In genomic region chr6:86192978-86193377, GRCm38 (mm10) we compare ENCODE assay signal across 27 mouse cellular contexts. TPM values are rescaled to one million over a fixed set of nuclear protein-coding genes. Genes with fewer than 3 reads are reported as not detected.
DNase-seq lines count a peak whose midpoint lies in the region; TF ChIP-seq lines count a peak whose summit lies in the region.
"Had no signal": no experiment of that assay in that cellular context is flagged by ENCODE, and none has a peak within 500 bp of the region (broad histone marks: within the 10 kb centered on the region; RNA-seq: fewer than 3 reads in every experiment).

No protein-coding gene starts in this region.

- peak; percentile 11 for DNase-seq in gastrocnemius, postnatal 25 days
- no peak for DNase-seq in gastrocnemius, adult 18-20 months (ENCODE audit: low spot score)
- peak; percentile 33 to 57 for DNase-seq in left cerebral cortex, postnatal 14 days (ENCODE audit: low spot score in 2 of 2)
- no peak for DNase-seq in left cerebral cortex, adult 9 months (ENCODE audit: low spot score in 2 of 2)
- DNase-seq in CH12.LX (ENCODE audit: extremely low read depth): no peak
- DNase-seq in adrenal gland, adult 18-20 months (ENCODE audit: low spot score in 2 of 2): no peak
- DNase-seq in ovary, postnatal 36 days (ENCODE audit: low spot score): no peak
- DNase-seq: adrenal gland, postnatal 25 days; B cell, adult 2 months; cerebellum, postnatal 25 days; gastrocnemius, postnatal 36 days; heart, postnatal 10 days; kidney, adult 9 months; kidney, postnatal 10 days; liver, postnatal 0 days; lung, postnatal 4 days; midbrain, embryonic 14.5 days had no signal

- H3K36me3 ChIP-seq in CH12.LX (replicated peaks in 1 of 2; ENCODE audit: control insufficient read depth in 1 of 2, insufficient read depth in 1 of 2, low read length in 1 of 2): no peaks in the 10 kb centered on the region
- H3K36me3 ChIP-seq in E14TG2a.4 (ENCODE audit: insufficient read depth, low read length): no peaks in the 10 kb centered on the region
- H3K36me3 ChIP-seq: heart, embryonic 13.5 days; liver, embryonic 12.5 days; neural tube, embryonic 15.5 days; stomach, embryonic 15.5 days had no signal

- no peak for TF ChIP-seq POLR2A in CH12.LX (IDR thresholded peaks at IDR 0.05; ENCODE audit: low read depth, low read length)

- dilution Hi-C loops in CH12.LX (cut with MboI; ENCODE audit: extremely low pct_ligation_motif_present, extremely low pct_unique_long_range_greater_than_20kb, low sequenced_read_pairs): no loop called here

- in situ Hi-C loops in CH12.LX (cut with MboI; ENCODE audit: low pct_ligation_motif_present, low pct_unique_long_range_greater_than_20kb, low sequenced_read_pairs): no loop called here

- H3K9me3 ChIP-seq in CH12.LX (replicated peaks; ENCODE audit: low read length) (peaks cover 18% of the 10 kb centered on the region), E14TG2a.4 (ENCODE audit: low read length) (no peaks in the 10 kb centered on the region)
- H3K9me3 ChIP-seq: forebrain, embryonic 13.5 days; G1E; heart, embryonic 13.5 days; liver, embryonic 12.5 days; neural tube, embryonic 15.5 days; stomach, embryonic 15.5 days had no signal

- H3K4me3 ChIP-seq in CH12.LX (replicated peaks in 1 of 3; ENCODE audit: low read depth in 2 of 3, low read length in 2 of 3, poor library complexity in 1 of 3): no peak overlapping the region
- H3K4me3 ChIP-seq in E14TG2a.4 (replicated peaks; ENCODE audit: low read length): no peak overlapping the region
- H3K4me3 ChIP-seq: forebrain, embryonic 13.5 days; heart, embryonic 13.5 days; liver, embryonic 12.5 days; megakaryocyte, embryonic 14.5 days; neural tube, embryonic 15.5 days; stomach, embryonic 15.5 days had no signal

- no peak for TF ChIP-seq RAD21 in CH12.LX (IDR thresholded peaks at IDR 0.05; ENCODE audit: low read depth, low read length)

- intact Hi-C loops in left cerebral cortex, postnatal 14 days (cut with DNase I): loop anchor here (5.0 kb wide), 2 partner anchors 51 to 159 kb away; no protein-coding TSS in a partner anchor

- H3K9ac ChIP-seq in CH12.LX (ENCODE audit: insufficient read depth, low read depth): no peak overlapping the region
- H3K9ac ChIP-seq: forebrain, embryonic 13.5 days; heart, embryonic 13.5 days; hindbrain, embryonic 14.5 days; liver, embryonic 12.5 days; liver, postnatal 0 days; neural tube, embryonic 15.5 days; stomach, embryonic 15.5 days had no signal

- H3K79me2 ChIP-seq in CH12.LX (replicated peaks; ENCODE audit: control insufficient read depth, extremely low read depth, insufficient read depth, poor library complexity, severe bottlenecking): no peaks in the 10 kb centered on the region

- H3K4me1 ChIP-seq in CH12.LX (ENCODE audit: control insufficient read depth in 1 of 2, insufficient read depth in 2 of 2) (no peaks in the 10 kb centered on the region), E14TG2a.4 (replicated peaks; ENCODE audit: low read depth, low read length) (peaks cover 17% of the 10 kb centered on the region)
- H3K4me1 ChIP-seq: liver, embryonic 12.5 days had no signal

- H3K27ac ChIP-seq in CH12.LX (ENCODE audit: insufficient read depth, low read depth): no peak overlapping the region
- H3K27ac ChIP-seq: forebrain, embryonic 13.5 days; heart, embryonic 13.5 days; hindbrain, embryonic 14.5 days; liver, embryonic 12.5 days; neural tube, embryonic 15.5 days; stomach, embryonic 15.5 days had no signal

- H3K4me2 ChIP-seq in CH12.LX (ENCODE audit: insufficient read depth, low read depth, poor library complexity, severe bottlenecking): no peak overlapping the region
- H3K4me2 ChIP-seq: forebrain, embryonic 13.5 days; heart, embryonic 13.5 days; hindbrain, embryonic 14.5 days; liver, embryonic 12.5 days; neural tube, embryonic 15.5 days; stomach, embryonic 15.5 days had no signal

- no peak for TF ChIP-seq CTCF in CH12.LX (conservative IDR thresholded peaks at IDR 0.05 in 1 of 2, IDR thresholded peaks at IDR 0.05 in 1 of 2; ENCODE audit: low read depth in 2 of 2, low read length in 2 of 2)
- TF ChIP-seq CTCF in E14TG2a.4 (conservative IDR thresholded peaks at IDR 0.05; ENCODE audit: low read length): 0 out of 2 replicates have a peak, but pooled peaks have one; percentile 1

- H3K27me3 ChIP-seq in CH12.LX (replicated peaks) (peaks cover 47% of the 10 kb centered on the region), E14TG2a.4 (ENCODE audit: insufficient read depth, low read length) (peaks cover 62% of the 10 kb centered on the region)

- no peak for TF ChIP-seq EP300 in CH12.LX (IDR thresholded peaks at IDR 0.05; ENCODE audit: low read length)

TF ChIP-seq in CH12.LX, 34 proteins besides CTCF, POLR2A, EP300 and RAD21:
- TF ChIP-seq BHLHE40 (IDR thresholded peaks at IDR 0.05; ENCODE audit: low read depth, low read length) (0 out of 2 replicates have a peak, but pooled peaks have one; percentile 16), JUN (IDR thresholded peaks at IDR 0.05; ENCODE audit: insufficient read depth, low read depth, low read length) (no peak)

RNA-seq across cellular contexts. Expression of gene Tgfa, which starts 2.0 kb away (rescaled TPM):
- under 1 TPM; 0.15 to 0.35 TPM for total RNA-seq in gastrocnemius, postnatal 25 days (2021)
- total RNA-seq in gastrocnemius, adult 18-20 months (2021): under 1 TPM; 0.27 to 0.36 TPM
- total RNA-seq in left cerebral cortex, postnatal 14 days (2021): 10 to 100 TPM; 16.3 to 18.5 TPM
- not detected in 2 replicates for total RNA-seq in CH12.LX (2012; rRNA removed)
- not detected in 2 replicates for total RNA-seq in CH12.LX (2014; rRNA removed)
- not detected in 2 replicates for polyA plus RNA-seq in CH12.LX (2012; ENCODE audit: insufficient read length, low read depth)
- total RNA-seq in adrenal gland, adult 18-20 months (2021): 10 to 100 TPM in 1 of 2 experiments, 1 to 10 TPM in 1; 5.1 to 14.0 TPM
- total RNA-seq: monocyte, adult 5-6 weeks had no signal

Comparison
In these comparisons a context has a peak if more than half of its experiments do, and no peak if none do; other contexts are left out.
1. DNase-seq: peak in gastrocnemius, postnatal 25 days (single experiment) and left cerebral cortex, postnatal 14 days (2 of 2); none in gastrocnemius, adult 18-20 months (single experiment), left cerebral cortex, adult 9 months (0 of 2), CH12.LX (single experiment), adrenal gland, adult 18-20 months (0 of 2) and ovary, postnatal 36 days (single experiment).
2. RNA of gene Tgfa, which starts 2.0 kb away (total RNA-seq): 16.3 to 18.5 TPM in left cerebral cortex, postnatal 14 days and 5.1 to 14.0 TPM in adrenal gland, adult 18-20 months; 0.27 to 0.36 TPM in gastrocnemius, adult 18-20 months, 0.15 to 0.35 TPM in gastrocnemius, postnatal 25 days and not detected in CH12.LX; every median in the first group is over 4 times any median in the second.